Mouse (Mus musculus): ENCODE data around the gene Stambpl1. TPM values are rescaled to one million over a fixed set of nuclear protein-coding genes. Genes with fewer than 3 reads are reported as not detected.

Stambpl1 gene
- polyA plus RNA-seq, 1 experiment from 2014 or later: 16.0 TPM

- 0 out of 2 replicates have a peak, but pooled peaks cover 4% of the 10 kb centered on the region for H3K4me1 ChIP-seq
- no peaks in the 10 kb centered on the region for H3K27me3 ChIP-seq (replicated peaks)
- 84% methylated on average over 3 of the region's 3 CpGs for WGBS
- H3K9me3 ChIP-seq: no peaks in the 10 kb centered on the region
- no peak overlapping the region for H3K4me2 ChIP-seq
- H3K36me3 ChIP-seq (replicated peaks): no peaks in the 10 kb centered on the region
- H3K27ac ChIP-seq: no peak overlapping the region
- H3K4me3 ChIP-seq: no peak overlapping the region
- no peak overlapping the region for H3K9ac ChIP-seq
- ATAC-seq (replicated peaks): no peak
Observed at GRCm38 (mm10) chr19:34220732-34221380, 28.8 kb downstream of the Stambpl1 start.

DNA sequence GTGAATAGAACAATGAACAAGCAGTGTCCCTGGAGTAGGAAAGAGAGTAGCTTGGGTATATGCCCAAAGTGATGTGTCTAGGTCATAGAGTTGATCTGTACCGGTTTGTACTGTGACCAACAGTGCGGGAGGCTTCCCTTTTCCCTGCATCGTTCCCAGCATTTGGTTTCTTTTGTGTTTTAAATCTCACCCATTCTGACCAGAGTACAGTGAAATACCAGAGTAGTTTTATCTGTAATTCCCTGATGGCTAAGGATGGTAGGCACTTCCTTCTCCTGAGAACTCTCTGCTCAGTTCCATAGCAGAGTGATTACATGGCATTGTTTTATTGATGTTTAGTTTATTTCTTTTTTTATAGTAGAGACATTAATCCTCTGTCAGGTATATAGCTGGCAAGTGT is 30.8 kb downstream of the Stambpl1 start:
- no peak for ATAC-seq (replicated peaks)
- 94% methylated on average over 3 of the region's 3 CpGs for WGBS
- H3K9me3 ChIP-seq: no peaks in the 10 kb centered on the region
- no peak overlapping the region for H3K27ac ChIP-seq
- H3K4me2 ChIP-seq: no peak overlapping the region
- no peaks in the 10 kb centered on the region for H3K36me3 ChIP-seq (replicated peaks)
- no peaks in the 10 kb centered on the region for H3K27me3 ChIP-seq (replicated peaks)
- no peak overlapping the region for H3K9ac ChIP-seq
- no peak overlapping the region for H3K4me3 ChIP-seq
- H3K4me1 ChIP-seq: no peaks in the 10 kb centered on the region

GRCm38 (mm10) chr19:34231596-34231995 is 39.6 kb downstream of the Stambpl1 start:
- no peak overlapping the region for H3K9ac ChIP-seq
- H3K9me3 ChIP-seq: no peaks in the 10 kb centered on the region
- 72% methylated on average over 7 of the region's 7 CpGs for WGBS
- no peak overlapping the region for H3K4me3 ChIP-seq
- H3K27me3 ChIP-seq (replicated peaks): no peaks in the 10 kb centered on the region
- no peak overlapping the region for H3K4me2 ChIP-seq
- no peaks in the 10 kb centered on the region for H3K36me3 ChIP-seq (replicated peaks)
- no peaks in the 10 kb centered on the region for H3K4me1 ChIP-seq
- no peak for ATAC-seq (replicated peaks)
- no peak overlapping the region for H3K27ac ChIP-seq

DNA sequence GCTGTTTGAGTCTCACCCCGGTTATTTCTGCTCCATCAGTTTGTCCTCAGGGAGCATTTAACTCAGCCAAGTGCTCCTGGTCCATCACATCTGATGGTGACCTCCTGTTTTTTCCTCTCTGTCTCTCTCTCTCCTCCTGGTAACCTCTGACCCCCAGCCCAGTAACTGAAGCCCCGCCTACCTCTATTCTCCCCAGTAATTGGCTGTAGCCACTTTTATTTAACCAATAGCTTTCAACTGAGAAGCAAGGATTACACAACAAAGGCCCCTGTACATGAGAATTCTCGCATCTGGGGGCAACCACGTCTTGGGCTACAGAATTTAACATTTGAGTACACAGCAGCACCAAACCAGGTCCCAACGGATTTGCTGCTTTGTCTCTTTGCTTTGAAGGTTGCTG is 40.3 kb downstream of the Stambpl1 start:
- H3K36me3 ChIP-seq (replicated peaks): no peaks in the 10 kb centered on the region
- ATAC-seq (replicated peaks): no peak
- no peak overlapping the region for H3K4me3 ChIP-seq
- no peaks in the 10 kb centered on the region for H3K4me1 ChIP-seq
- no peaks in the 10 kb centered on the region for H3K9me3 ChIP-seq
- H3K9ac ChIP-seq: no peak overlapping the region
- no peaks in the 10 kb centered on the region for H3K27me3 ChIP-seq (replicated peaks)
- no peak overlapping the region for H3K4me2 ChIP-seq
- H3K27ac ChIP-seq: no peak overlapping the region
- WGBS: 44% methylated on average over 5 of the region's 5 CpGs

GRCm38 (mm10) chr19:34233944-34234343 is 41.9 kb downstream of the Stambpl1 start:
- Histone ChIP-seq H3K4me3 (no peak overlapping the region), H3K4me1 (no peaks in the 10 kb centered on the region), H3K9me3 (no peaks in the 10 kb centered on the region), H3K9ac (no peak overlapping the region), H3K4me2 (no peak overlapping the region), H3K36me3 (replicated peaks) (no peaks in the 10 kb centered on the region), H3K27ac (no peak overlapping the region), H3K27me3 (replicated peaks) (no peaks in the 10 kb centered on the region)
- ATAC-seq (replicated peaks): no peak
- WGBS: 92% methylated on average over 14 of the region's 14 CpGs

DNA sequence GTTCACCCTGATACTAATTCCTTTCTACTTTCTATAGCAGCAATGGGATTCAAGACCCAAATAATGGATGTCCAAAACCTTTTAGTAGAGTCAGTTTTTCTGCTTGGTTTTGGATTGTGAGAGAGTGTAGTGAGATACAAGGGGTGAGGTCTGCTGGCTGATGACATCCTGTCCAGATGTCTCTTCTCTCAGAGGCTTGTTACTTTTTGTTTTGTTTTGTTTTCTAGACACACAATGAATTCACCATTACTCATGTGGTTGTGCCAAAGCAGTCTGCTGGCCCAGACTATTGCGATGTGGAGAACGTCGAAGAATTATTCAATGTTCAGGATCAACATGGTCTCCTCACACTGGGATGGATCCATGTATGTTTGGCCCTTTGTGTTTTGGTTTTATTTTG is 44.0 kb downstream of the Stambpl1 start:
- no peak overlapping the region for H3K9ac ChIP-seq
- H3K27me3 ChIP-seq (replicated peaks): no peaks in the 10 kb centered on the region
- no peak overlapping the region for H3K4me2 ChIP-seq
- H3K27ac ChIP-seq: no peak overlapping the region
- no peaks in the 10 kb centered on the region for H3K36me3 ChIP-seq (replicated peaks)
- H3K4me1 ChIP-seq: no peaks in the 10 kb centered on the region
- over 99% methylated on average over 3 of the region's 3 CpGs for WGBS
- ATAC-seq (replicated peaks): no peak
- no peak overlapping the region for H3K4me3 ChIP-seq
- no peaks in the 10 kb centered on the region for H3K9me3 ChIP-seq

DNA sequence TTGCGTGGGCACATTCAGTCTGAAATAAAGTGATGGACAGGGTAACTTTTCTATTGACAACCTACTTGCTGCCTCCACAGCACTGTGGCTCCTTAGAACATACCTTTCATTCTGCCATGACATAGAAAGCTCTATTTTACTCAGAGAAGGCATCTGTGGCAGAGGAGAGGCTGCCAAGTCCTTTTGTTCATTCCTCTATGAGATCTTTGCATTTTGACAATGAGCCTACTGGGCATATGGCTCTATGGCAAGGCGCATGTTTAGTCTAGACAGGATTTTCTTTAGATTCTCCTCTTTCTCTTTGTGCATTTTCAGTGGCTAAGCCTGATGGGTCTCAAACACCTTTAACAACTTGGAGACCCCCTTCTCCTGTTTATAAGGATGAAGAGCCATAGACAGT is 45.7 kb downstream of the Stambpl1 start:
- Histone ChIP-seq H3K27ac (no peak overlapping the region), H3K4me1 (no peaks in the 10 kb centered on the region), H3K4me3 (no peak overlapping the region), H3K9me3 (no peaks in the 10 kb centered on the region), H3K27me3 (replicated peaks) (no peaks in the 10 kb centered on the region), H3K4me2 (no peak overlapping the region), H3K36me3 (replicated peaks) (no peaks in the 10 kb centered on the region), H3K9ac (no peak overlapping the region)
- ATAC-seq (replicated peaks): no peak
- 92% methylated on average over 2 of the region's 2 CpGs for WGBS

- no peak overlapping the region for H3K4me2 ChIP-seq
- H3K4me3 ChIP-seq: no peak overlapping the region
- WGBS: 94% methylated on average over 5 of the region's 5 CpGs
- H3K27ac ChIP-seq: no peak overlapping the region
- no peaks in the 10 kb centered on the region for H3K4me1 ChIP-seq
- no peaks in the 10 kb centered on the region for H3K36me3 ChIP-seq (replicated peaks)
- no peaks in the 10 kb centered on the region for H3K27me3 ChIP-seq (replicated peaks)
- ATAC-seq (replicated peaks): no peak
- H3K9ac ChIP-seq: no peak overlapping the region
- H3K9me3 ChIP-seq: no peaks in the 10 kb centered on the region
Observed at GRCm38 (mm10) chr19:34240273-34241039, 48.4 kb downstream of the Stambpl1 start.

- no peak; the same call in 1 of the 2 replicates for ATAC-seq (replicated peaks)
- no peaks in the 10 kb centered on the region for H3K9me3 ChIP-seq
Observed at GRCm38 (mm10) chr19:34241247-34241915, 49.4 kb downstream of the Stambpl1 start.

DNA sequence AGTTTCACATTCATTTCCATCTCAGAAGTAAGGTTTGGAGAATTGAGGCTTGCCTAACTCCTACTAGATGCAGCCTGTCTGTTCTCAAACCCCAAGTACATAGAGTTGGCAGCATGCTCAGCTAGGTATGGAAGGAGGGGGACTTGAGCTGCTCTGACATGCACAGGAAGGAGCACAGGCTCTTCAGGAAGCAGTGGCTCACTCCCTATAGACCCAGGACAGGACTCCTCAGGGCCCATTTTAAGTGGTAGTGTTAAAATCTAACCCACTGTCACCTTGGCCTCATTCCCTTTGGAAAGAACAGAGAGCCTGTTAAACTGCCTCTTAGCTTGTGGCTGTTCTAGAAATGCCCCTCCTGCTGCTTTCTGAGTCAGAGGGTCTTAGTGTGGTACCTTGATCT is 50.9 kb downstream of the Stambpl1 start:
- Histone ChIP-seq H3K4me3 (no peak overlapping the region), H3K36me3 (replicated peaks) (no peaks in the 10 kb centered on the region), H3K9ac (no peak overlapping the region), H3K9me3 (no peaks in the 10 kb centered on the region), H3K4me1 (no peaks in the 10 kb centered on the region), H3K27ac (no peak overlapping the region), H3K27me3 (replicated peaks) (no peaks in the 10 kb centered on the region), H3K4me2 (no peak overlapping the region)
- ATAC-seq (replicated peaks): no peak

More at GRCm38 (mm10) chr19:34241247-34241915, 49.4 kb downstream of the Stambpl1 start:
- H3K4me1 ChIP-seq: no peaks in the 10 kb centered on the region
- H3K36me3 ChIP-seq (replicated peaks): no peaks in the 10 kb centered on the region
- H3K9ac ChIP-seq: no peak overlapping the region
- H3K27ac ChIP-seq: no peak overlapping the region
- no peaks in the 10 kb centered on the region for H3K27me3 ChIP-seq (replicated peaks)
- H3K4me2 ChIP-seq: no peak overlapping the region
- WGBS: 68% methylated on average over 15 of the region's 15 CpGs
- H3K4me3 ChIP-seq: no peak overlapping the region

GRCm38 (mm10) chr19:34244056-34244455 is 52.0 kb downstream of the Stambpl1 start:
- H3K27me3 ChIP-seq (replicated peaks): no peaks in the 10 kb centered on the region
- H3K9ac ChIP-seq: no peak overlapping the region
- H3K4me2 ChIP-seq: no peak overlapping the region
- peak; percentile 75 for ATAC-seq (replicated peaks)
- no peak overlapping the region for H3K27ac ChIP-seq
- H3K36me3 ChIP-seq (replicated peaks): no peaks in the 10 kb centered on the region
- 20% methylated on average over 6 of the region's 6 CpGs for WGBS
- H3K4me3 ChIP-seq: no peak overlapping the region
- H3K4me1 ChIP-seq: no peaks in the 10 kb centered on the region
- no peaks in the 10 kb centered on the region for H3K9me3 ChIP-seq

GRCm38 (mm10) chr19:34248558-34248957 is 56.5 kb downstream of the Stambpl1 start:
- Histone ChIP-seq H3K4me1 (no peaks in the 10 kb centered on the region), H3K4me2 (no peak overlapping the region), H3K9ac (no peak overlapping the region), H3K9me3 (no peaks in the 10 kb centered on the region), H3K36me3 (replicated peaks) (no peaks in the 10 kb centered on the region), H3K27me3 (replicated peaks) (no peaks in the 10 kb centered on the region), H3K27ac (no peak overlapping the region), H3K4me3 (no peak overlapping the region)
- WGBS: 84% methylated on average over 5 of the region's 5 CpGs
- ATAC-seq (replicated peaks): no peak

Measured in midbrain, embryonic 15.5 days (tissue).